Mouse (Mus musculus) effector memory CD4-positive, alpha-beta T cell, adult 7 months (primary cell): ENCODE data around the gene Cnksr1. TPM values are rescaled to one million over a fixed set of nuclear protein-coding genes. Genes with fewer than 3 reads are reported as not detected.

ENCODE experiments used
- polyA plus RNA-seq: library from polyadenylated mRNA; unstranded; fragments of 100-300 nt; shearing (Covaris generic); gene quantifications from one replicate; pipeline ENCODE4 v1.2.1, GENCODE M21; 2017

Cnksr1 gene
- not detected for polyA plus RNA-seq

DNA sequence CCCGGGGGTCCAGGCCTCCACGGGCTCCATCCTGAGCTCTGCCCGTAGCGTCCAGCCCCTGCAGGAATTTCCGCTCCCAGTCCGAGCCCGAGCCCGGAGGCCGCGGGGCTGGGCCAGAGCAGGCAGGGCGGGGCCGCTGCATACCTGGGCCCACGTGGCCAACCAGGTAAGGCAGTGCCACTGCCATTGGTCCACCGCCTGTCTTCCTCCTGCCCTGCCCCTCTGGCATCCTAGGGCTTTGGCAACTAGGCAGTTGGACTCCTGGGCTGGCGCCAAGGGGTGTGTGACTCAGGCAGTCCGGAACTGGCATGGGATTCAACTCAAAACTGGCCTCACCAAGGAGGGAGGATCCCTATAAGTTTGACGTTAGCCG is at the start of gene Cnksr1:
TSS of gene Cnksr1 (minus strand) at position 121 of the 373 bp plus-strand sequence.

DNA sequence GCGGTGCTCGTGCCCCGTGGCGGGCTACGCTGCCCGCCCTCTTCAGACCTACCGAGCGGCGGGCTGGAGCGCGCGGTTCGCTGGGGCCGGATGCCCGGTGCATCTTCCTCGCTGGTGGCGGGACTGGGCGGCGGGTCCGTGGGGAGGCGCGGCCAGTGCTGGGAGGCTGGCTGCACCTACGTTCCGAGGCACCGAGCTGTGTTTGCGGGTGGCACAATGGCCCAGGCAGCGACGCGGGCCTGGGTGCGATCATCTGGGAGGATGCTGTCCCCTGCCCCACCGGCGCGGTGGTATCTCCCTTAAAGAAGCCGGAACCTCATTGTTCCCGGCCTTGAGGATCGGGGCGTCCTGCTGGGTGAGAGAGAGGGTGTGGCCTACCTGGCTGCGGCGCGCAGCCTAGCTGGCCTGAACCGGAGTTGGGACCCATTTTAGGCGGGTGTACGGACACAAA is 49.4 kb upstream of the Cnksr1 start, which contains the start of gene Pdik1l:
TSS of gene Pdik1l (minus strand) at position 321 of the 451 bp plus-strand sequence.

DNA sequence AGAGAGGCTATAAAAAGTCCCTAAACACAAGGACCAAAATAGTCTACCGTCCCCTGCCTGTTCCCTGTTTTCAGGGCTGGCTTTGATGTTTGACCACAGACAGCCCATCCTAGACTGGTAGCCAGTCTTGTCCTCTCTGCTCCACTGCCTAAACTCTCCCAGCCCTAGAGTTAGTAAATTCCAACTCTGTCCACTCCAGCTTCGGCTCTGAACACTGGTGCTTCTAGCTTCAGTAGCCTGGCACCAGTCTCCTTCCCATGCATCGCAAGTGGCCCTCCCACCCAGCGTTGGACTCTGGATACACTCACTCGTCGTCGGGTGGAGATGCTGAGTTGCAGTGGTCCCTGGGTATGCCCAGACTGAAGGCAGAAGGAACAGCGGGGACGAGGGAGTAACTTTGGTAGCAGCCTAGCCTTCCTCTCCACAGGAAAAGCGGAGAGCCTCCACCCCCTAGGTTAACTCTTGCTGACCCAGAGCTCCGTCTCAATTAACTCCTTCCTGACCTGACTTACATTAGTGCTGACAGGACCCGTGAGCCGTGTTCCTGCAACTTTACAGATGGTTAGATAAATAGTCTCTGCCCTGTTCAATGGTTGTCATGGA is 15.6 kb upstream of the Cnksr1 start, which contains the start of gene Grrp1:
TSS of gene Grrp1 (minus strand) at position 385 of the 603 bp plus-strand sequence.

DNA sequence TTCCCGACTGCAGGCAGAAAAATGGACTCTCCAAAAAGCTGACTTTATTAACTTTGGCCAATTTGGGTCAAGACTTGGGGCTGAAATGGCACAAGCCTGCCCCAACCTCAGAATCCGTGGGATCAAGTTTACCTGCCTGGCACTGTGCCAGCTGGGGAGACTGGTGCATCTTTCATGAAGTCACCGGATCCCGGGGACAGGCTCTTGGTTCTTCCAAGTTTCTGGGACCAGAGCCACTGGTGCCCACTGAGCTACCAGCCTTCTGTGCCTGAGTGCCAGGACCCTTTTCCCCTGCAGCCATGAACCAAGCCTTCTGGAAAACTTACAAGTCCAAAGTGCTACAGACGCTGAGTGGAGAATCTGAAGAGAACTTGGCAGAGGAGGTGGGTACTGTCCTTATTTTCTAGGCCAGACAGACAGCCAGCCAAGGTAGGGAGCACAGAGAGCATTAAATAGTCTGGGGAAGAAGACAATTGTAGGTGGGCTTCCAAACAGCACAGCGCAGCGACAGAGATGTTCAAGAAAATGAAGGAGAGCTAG is 8.6 kb upstream of the Cnksr1 start, which contains the start of gene Gm30191:
TSS of gene Gm30191 (plus strand) at position 217 of the 540 bp plus-strand sequence.

DNA sequence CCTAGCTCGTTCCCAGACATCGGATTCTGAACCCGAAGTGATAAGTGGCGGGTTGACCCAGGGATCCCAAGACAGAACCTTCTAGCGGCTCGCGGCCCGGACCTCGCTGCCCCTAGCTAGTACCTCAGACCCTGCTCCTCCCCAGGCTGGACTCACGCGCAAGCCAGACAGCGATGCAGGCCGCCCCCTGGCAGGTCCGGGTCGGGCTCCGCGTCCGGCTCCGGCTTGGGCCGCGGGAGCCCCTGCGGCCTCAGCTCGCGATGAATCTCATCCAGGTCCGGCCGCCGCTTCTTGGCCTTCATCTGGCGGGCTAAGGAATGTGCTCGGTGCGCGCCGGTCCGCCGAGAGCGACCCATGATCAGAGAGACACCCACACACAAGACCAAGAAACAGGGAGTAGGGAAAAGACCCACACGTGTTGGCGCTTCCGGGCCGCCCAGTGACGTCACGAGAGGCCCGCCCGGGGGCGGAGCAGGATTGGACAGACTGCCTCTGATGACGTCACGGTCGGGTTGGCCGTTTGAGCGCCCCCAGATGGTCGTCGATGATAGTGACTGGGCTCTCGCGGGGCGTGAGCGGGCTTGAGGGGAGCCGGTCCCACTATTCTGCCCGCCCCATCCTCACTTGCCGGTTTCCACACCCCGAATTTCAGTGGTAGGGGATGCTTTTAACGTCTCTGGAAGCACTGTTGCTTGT is 7.1 kb upstream of the Cnksr1 start, which contains the start of gene Zfp593:
TSS of gene Zfp593 (minus strand) at position 445 of the 696 bp plus-strand sequence.

DNA sequence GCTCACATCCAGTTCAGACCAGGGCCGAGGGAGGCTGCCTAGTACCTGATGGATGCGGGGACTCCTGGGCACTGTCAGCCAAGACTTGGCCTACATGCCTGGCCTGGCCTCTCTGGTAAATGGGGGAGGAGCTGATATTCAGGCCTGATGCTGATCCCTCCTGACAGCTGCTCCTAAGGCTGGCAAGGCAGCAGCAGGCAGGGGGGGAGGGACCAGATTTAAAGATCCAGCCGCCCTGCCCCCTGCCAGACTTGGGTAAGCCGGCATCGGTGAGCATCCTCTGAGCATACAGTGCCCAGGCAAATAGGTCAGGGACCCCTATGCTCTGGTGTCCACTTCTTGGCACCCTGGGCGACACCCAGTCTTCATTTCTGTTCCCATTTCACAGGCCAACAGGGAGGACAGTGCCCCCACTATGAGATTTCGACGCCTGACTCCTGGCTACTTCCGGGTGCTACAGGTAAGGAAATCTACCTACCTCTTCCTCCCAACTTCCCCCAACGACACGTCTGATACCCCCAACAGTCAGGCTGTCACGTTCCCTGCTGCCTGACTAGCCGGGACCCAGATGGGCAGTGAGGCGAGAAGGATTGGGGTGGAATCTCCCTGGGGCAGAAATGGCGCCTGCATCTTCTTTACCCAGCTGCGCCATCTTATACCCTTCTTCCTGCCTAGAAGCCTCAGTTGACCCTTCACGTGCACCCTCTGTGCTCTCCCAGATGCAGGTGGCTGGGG is 5.5 kb upstream of the Cnksr1 start, which contains the start of gene E130218I03Rik:
TSS of gene E130218I03Rik (plus strand) at position 147 of the 735 bp plus-strand sequence.

DNA sequence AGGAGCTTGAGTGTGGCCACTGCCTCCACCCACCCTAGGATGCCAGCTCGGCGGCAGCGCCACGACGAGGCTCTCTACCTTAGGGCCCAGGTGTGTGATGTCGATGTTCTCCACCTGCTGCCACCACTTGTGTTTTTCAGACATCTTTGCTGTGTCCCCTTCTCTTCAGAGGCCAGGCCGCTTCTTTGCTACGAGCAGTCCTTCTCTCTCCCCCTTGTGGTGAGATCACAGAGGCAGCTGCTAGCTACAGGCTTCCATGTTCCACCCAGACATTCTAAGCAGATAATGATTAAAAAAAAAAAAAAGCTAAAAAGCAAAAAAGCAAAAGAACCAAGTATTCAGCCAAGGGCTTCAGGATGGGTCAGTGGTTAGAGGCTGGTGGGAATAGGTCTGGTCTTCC is 11.0 kb downstream of the Cnksr1 start, which contains the start of gene Catsper4:
TSS of gene Catsper4 (minus strand) at position 190 of the 400 bp plus-strand sequence.

DNA sequence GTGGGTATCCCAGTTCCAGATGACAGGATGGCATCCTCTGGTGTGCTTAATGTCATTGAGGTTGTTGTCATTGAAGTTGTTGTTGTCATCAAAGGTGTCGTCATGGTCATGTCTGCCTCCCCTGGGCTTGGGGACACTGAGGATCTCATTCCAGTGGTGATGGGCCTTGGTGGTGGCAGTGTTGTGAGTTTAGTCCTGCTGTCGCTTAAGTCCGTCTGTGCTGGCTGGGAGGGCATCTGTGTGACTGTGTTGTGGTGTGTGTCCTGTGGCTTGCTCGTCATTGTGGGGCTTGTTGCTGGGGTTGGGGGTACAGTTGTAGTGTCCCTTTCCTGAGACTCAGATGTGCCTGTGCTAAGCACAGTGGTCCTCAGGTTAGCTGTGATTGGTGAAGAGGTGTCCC is 35.3 kb downstream of the Cnksr1 start, which contains the start of gene Gm7534:
TSS of gene Gm7534 (minus strand) at position 101 of the 400 bp plus-strand sequence.

Other genes with a start within 250 kb of the Cnksr1 start
- 23.7 TPM for gene Dhdds, start 237.5 kb downstream of the Cnksr1 start, polyA plus RNA-seq
- not detected for gene Lin28a, start 219.6 kb downstream of the Cnksr1 start, polyA plus RNA-seq
- gene Zfp683, start 184.6 kb downstream of the Cnksr1 start, polyA plus RNA-seq = 3.5 TPM
- gene Crybg2, start 177.6 kb downstream of the Cnksr1 start, polyA plus RNA-seq = 12.9 TPM
- 2,277 TPM for gene Cd52, start 143.3 kb downstream of the Cnksr1 start, polyA plus RNA-seq
- 35.9 TPM for gene Ubxn11, start 135.8 kb downstream of the Cnksr1 start, polyA plus RNA-seq
- gene Sh3bgrl3, start 109.6 kb downstream of the Cnksr1 start, polyA plus RNA-seq = 1,134 TPM
- 63.6 TPM for gene Cep85, start 51.3 kb downstream of the Cnksr1 start, polyA plus RNA-seq
- not detected for gene Gm7534, start 35.4 kb downstream of the Cnksr1 start, polyA plus RNA-seq
- gene Catsper4, start 11.0 kb downstream of the Cnksr1 start, polyA plus RNA-seq = not detected
- 5.1 TPM for gene E130218I03Rik, start 5.3 kb upstream of the Cnksr1 start, polyA plus RNA-seq
- 27.2 TPM for gene Zfp593, start 7.2 kb upstream of the Cnksr1 start, polyA plus RNA-seq
- not detected for gene Gm30191, start 8.5 kb upstream of the Cnksr1 start, polyA plus RNA-seq
- not detected for gene Grrp1, start 15.7 kb upstream of the Cnksr1 start, polyA plus RNA-seq
- gene Pdik1l, start 49.5 kb upstream of the Cnksr1 start, polyA plus RNA-seq = 7.2 TPM
- not detected for gene Trim63, start 76.7 kb upstream of the Cnksr1 start, polyA plus RNA-seq
- not detected for gene Slc30a2, start 104.8 kb upstream of the Cnksr1 start, polyA plus RNA-seq
- 0.33 TPM for gene Extl1, start 145.5 kb upstream of the Cnksr1 start, polyA plus RNA-seq
- gene Pafah2, start 157.9 kb upstream of the Cnksr1 start, polyA plus RNA-seq = 1.0 TPM
- gene Stmn1, start 229.9 kb upstream of the Cnksr1 start, polyA plus RNA-seq = 26.9 TPM